Mouse (Mus musculus): Measurements from ENCODE around the gene Prm3. TPM values are rescaled to one million over a fixed set of nuclear protein-coding genes. Genes with fewer than 3 reads are reported as not detected.

The Prm3 gene
- polyA plus RNA-seq (2011; ENCODE audit: insufficient read length, low read depth, missing spikeins) = not detected in 2 replicates

GRCm38 (mm10) chr16:10790702-10791101 lies at the start of gene Prm3:
Gene Prm3, minus strand, starts transcription at chr16:10790914.
- TF ChIP-seq CTCF (IDR thresholded peaks at IDR 0.05; ENCODE audit: borderline replicate concordance, insufficient read depth, low read length) (no peak), POLR2A (IDR thresholded peaks at IDR 0.05; ENCODE audit: low read depth, low read length) (no peak)
- 0 out of 2 replicates have a peak, but pooled peaks cover 3% of the 10 kb centered on the region for H3K4me1 ChIP-seq (ENCODE audit: control insufficient read depth, insufficient read depth, low read length)
- no peak within 1 kb of the TSS for H3K4me3 ChIP-seq (ENCODE audit: insufficient read depth, low read length)
- no peak within 1 kb of the TSS for H3K27ac ChIP-seq (ENCODE audit: insufficient read depth, low read length)

GRCm38 (mm10) chr16:10840018-10840417 lies 49.3 kb upstream of the Prm3 start:
- peaks cover 3% of the 10 kb centered on the region for H3K4me1 ChIP-seq (ENCODE audit: control insufficient read depth, insufficient read depth, low read length)
- no peak overlapping the region for H3K27ac ChIP-seq (ENCODE audit: insufficient read depth, low read length)
- H3K4me3 ChIP-seq (ENCODE audit: insufficient read depth, low read length) = no peak overlapping the region
- TF ChIP-seq POLR2A (IDR thresholded peaks at IDR 0.05; ENCODE audit: low read depth, low read length) = no peak
- TF ChIP-seq CTCF (IDR thresholded peaks at IDR 0.05; ENCODE audit: borderline replicate concordance, insufficient read depth, low read length) = no peak

GRCm38 (mm10) chr16:10838487-10839245 lies 48.0 kb upstream of the Prm3 start:
- H3K4me1 ChIP-seq (ENCODE audit: control insufficient read depth, insufficient read depth, low read length) = peaks cover 3% of the 10 kb centered on the region
- H3K27ac ChIP-seq (ENCODE audit: insufficient read depth, low read length) = no peak overlapping the region

GRCm38 (mm10) chr16:10837903-10838302 lies 47.2 kb upstream of the Prm3 start:
- Histone ChIP-seq H3K4me1 (ENCODE audit: control insufficient read depth, insufficient read depth, low read length) (no peaks in the 10 kb centered on the region), H3K4me3 (ENCODE audit: insufficient read depth, low read length) (no peak overlapping the region), H3K27ac (ENCODE audit: insufficient read depth, low read length) (no peak overlapping the region)
- TF ChIP-seq POLR2A (IDR thresholded peaks at IDR 0.05; ENCODE audit: low read depth, low read length) (no peak), CTCF (IDR thresholded peaks at IDR 0.05; ENCODE audit: borderline replicate concordance, insufficient read depth, low read length) (no peak)

More at GRCm38 (mm10) chr16:10838487-10839245, 48.0 kb upstream of the Prm3 start:
- no peak overlapping the region for H3K4me3 ChIP-seq (ENCODE audit: insufficient read depth, low read length)
- TF ChIP-seq POLR2A (IDR thresholded peaks at IDR 0.05; ENCODE audit: low read depth, low read length) (no peak), CTCF (IDR thresholded peaks at IDR 0.05; ENCODE audit: borderline replicate concordance, insufficient read depth, low read length) (no peak)

- no peak overlapping the region for H3K27ac ChIP-seq (ENCODE audit: insufficient read depth, low read length)
- TF ChIP-seq POLR2A (IDR thresholded peaks at IDR 0.05; ENCODE audit: low read depth, low read length) (no peak), CTCF (IDR thresholded peaks at IDR 0.05; ENCODE audit: borderline replicate concordance, insufficient read depth, low read length) (no peak)
- H3K4me3 ChIP-seq (ENCODE audit: insufficient read depth, low read length) = no peak overlapping the region
- H3K4me1 ChIP-seq (ENCODE audit: control insufficient read depth, insufficient read depth, low read length) = no peaks in the 10 kb centered on the region
These were observed 46.5 kb upstream of the Prm3 start for GRCm38 (mm10) chr16:10837250-10837649.

GRCm38 (mm10) chr16:10836388-10836787 lies 45.7 kb upstream of the Prm3 start:
- Histone ChIP-seq H3K27ac (ENCODE audit: insufficient read depth, low read length) (no peak overlapping the region), H3K4me1 (ENCODE audit: control insufficient read depth, insufficient read depth, low read length) (no peaks in the 10 kb centered on the region), H3K4me3 (ENCODE audit: insufficient read depth, low read length) (no peak overlapping the region)
- TF ChIP-seq POLR2A (IDR thresholded peaks at IDR 0.05; ENCODE audit: low read depth, low read length) (no peak), CTCF (IDR thresholded peaks at IDR 0.05; ENCODE audit: borderline replicate concordance, insufficient read depth, low read length) (no peak)

- H3K4me3 ChIP-seq (ENCODE audit: insufficient read depth, low read length) = peak within 1 kb of the TSS; percentile 34
- no peaks in the 10 kb centered on the region for H3K4me1 ChIP-seq (ENCODE audit: control insufficient read depth, insufficient read depth, low read length)
- H3K27ac ChIP-seq (ENCODE audit: insufficient read depth, low read length) = no peak within 1 kb of the TSS
- TF ChIP-seq CTCF (IDR thresholded peaks at IDR 0.05; ENCODE audit: borderline replicate concordance, insufficient read depth, low read length) (no peak), POLR2A (IDR thresholded peaks at IDR 0.05; ENCODE audit: low read depth, low read length) (0 out of 2 replicates have a peak, but pooled peaks have one; percentile 32)
These were observed 44.3 kb upstream of the Prm3 start, which contains the start of gene Rmi2 for GRCm38 (mm10) chr16:10834911-10835587. Gene Rmi2, plus strand, starts transcription at chr16:10835059.

GRCm38 (mm10) chr16:10834542-10834910 lies 43.8 kb upstream of the Prm3 start:
- no peak overlapping the region for H3K27ac ChIP-seq (ENCODE audit: insufficient read depth, low read length)
- peak overlapping the region; percentile 32 for H3K4me3 ChIP-seq (ENCODE audit: insufficient read depth, low read length)
- TF ChIP-seq POLR2A (IDR thresholded peaks at IDR 0.05; ENCODE audit: low read depth, low read length) = no peak
- TF ChIP-seq CTCF (IDR thresholded peaks at IDR 0.05; ENCODE audit: borderline replicate concordance, insufficient read depth, low read length) = no peak
- H3K4me1 ChIP-seq (ENCODE audit: control insufficient read depth, insufficient read depth, low read length) = no peaks in the 10 kb centered on the region

- Histone ChIP-seq H3K4me3 (ENCODE audit: insufficient read depth, low read length) (no peak overlapping the region), H3K4me1 (ENCODE audit: control insufficient read depth, insufficient read depth, low read length) (no peaks in the 10 kb centered on the region), H3K27ac (ENCODE audit: insufficient read depth, low read length) (no peak overlapping the region)
- TF ChIP-seq CTCF (IDR thresholded peaks at IDR 0.05; ENCODE audit: borderline replicate concordance, insufficient read depth, low read length) (no peak), POLR2A (IDR thresholded peaks at IDR 0.05; ENCODE audit: low read depth, low read length) (no peak)
These were observed 37.7 kb upstream of the Prm3 start for GRCm38 (mm10) chr16:10828461-10828805.

Measured in embryonic fibroblast, embryonic 13.5 days (primary cell).